Mouse (Mus musculus): ENCODE data around the gene Ifitm1.

DNA sequence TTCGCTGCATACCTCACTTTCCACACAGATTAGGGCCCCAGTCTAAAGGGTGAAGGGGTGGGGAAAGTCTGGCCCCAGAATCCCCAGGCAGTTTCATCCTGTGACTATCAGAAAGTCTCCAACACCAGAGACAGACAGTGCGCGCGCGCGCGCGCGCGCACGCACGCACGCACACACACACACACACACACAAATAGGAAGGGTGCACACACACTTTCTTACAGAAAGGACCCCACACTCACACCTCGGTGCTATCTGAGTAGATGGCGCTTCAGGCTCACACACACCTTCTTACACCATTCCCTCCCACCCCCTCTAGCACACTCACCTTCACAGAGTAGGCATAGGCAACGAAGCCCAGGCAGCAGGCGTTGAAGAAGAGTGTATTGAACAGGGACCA lies 11.7 kb upstream of the Ifitm1 start:
- no peak for TF ChIP-seq POLR2A (IDR thresholded peaks at IDR 0.05; ENCODE audit: borderline replicate concordance, control insufficient read depth, low read depth, low read length)
- TF ChIP-seq CTCF (IDR thresholded peaks at IDR 0.05; ENCODE audit: control insufficient read depth, insufficient read depth, low read length): no peak

Data from bone marrow, adult 2 months (tissue).